14 mouse cellular contexts compared by ENCODE assay signal in the genomic region with DNA sequence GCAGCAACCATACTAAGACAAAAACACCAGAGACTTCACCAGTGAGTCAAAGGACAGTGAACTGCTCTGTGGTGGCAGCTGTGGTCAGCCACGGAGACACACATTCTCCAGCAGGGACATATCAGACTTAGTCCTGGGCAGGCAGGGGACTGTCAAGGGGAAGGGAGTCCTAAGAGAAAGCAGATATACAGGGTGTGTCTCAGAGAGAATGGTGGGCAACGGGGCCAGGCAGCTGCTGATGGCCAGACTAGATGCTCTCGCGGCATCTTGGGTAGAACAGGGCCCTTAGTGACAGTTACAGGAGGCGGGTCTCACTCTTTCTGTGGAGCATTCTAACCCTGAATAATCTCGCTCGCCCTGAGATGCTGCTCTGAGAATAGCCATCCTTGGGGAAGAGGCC. TPM values are rescaled to one million over a fixed set of nuclear protein-coding genes. Genes with fewer than 3 reads are reported as not detected.
"Had no signal": no experiment of that assay in that cellular context is flagged by ENCODE, and none has a peak within 500 bp of the region (broad histone marks: within the 10 kb centered on the region; RNA-seq: fewer than 3 reads in every experiment).

No protein-coding gene starts in this region.

- ATAC-seq: midbrain, embryonic 15.5 days had no signal

- H3K4me1 ChIP-seq: limb, embryonic 13.5 days; midbrain, embryonic 10.5 days; midbrain, embryonic 15.5 days; neural tube, embryonic 12.5 days; stomach, embryonic 15.5 days had no signal

- H3K27me3 ChIP-seq: limb, embryonic 13.5 days; midbrain, embryonic 15.5 days; neural tube, embryonic 12.5 days; stomach, embryonic 15.5 days had no signal

- H3K27ac ChIP-seq: layer of hippocampus, adult 2 months; limb, embryonic 13.5 days; midbrain, embryonic 10.5 days; midbrain, embryonic 15.5 days; neural tube, embryonic 12.5 days; stomach, embryonic 15.5 days had no signal

- H3K9me3 ChIP-seq: limb, embryonic 13.5 days; midbrain, embryonic 10.5 days; midbrain, embryonic 15.5 days; neural tube, embryonic 12.5 days; stomach, embryonic 15.5 days had no signal

- DNase-seq: kidney, adult 18-20 months; kidney, postnatal 10 days; kidney, postnatal 4 days; left cerebral cortex, postnatal 4 days; lung, adult 18-20 months; right cerebral cortex, postnatal 14 days; thymus, adult 2 months; thymus, postnatal 25 days had no signal

- H3K9ac ChIP-seq: limb, embryonic 13.5 days; midbrain, embryonic 15.5 days; neural tube, embryonic 12.5 days; stomach, embryonic 15.5 days had no signal

- H3K4me3 ChIP-seq: layer of hippocampus, adult 2 months; limb, embryonic 13.5 days; midbrain, embryonic 10.5 days; midbrain, embryonic 15.5 days; neural tube, embryonic 12.5 days; stomach, embryonic 15.5 days had no signal

- H3K36me3 ChIP-seq: midbrain, embryonic 15.5 days had no signal

- H3K4me2 ChIP-seq: limb, embryonic 13.5 days; midbrain, embryonic 15.5 days; neural tube, embryonic 12.5 days; stomach, embryonic 15.5 days had no signal

RNA-seq across cellular contexts. Expression of a gene that starts 34.3 kb away (rescaled TPM):
- total RNA-seq: layer of hippocampus, adult 2 months had no signal
